Mouse (Mus musculus) cerebellum, adult 9-10 months (tissue): ENCODE results near the gene Ddx19b.

ENCODE experiments used
- DNase-seq: peaks from one replicate; pipeline ENCODE4 v3.0.0; 2022

The Ddx19b gene

DNA sequence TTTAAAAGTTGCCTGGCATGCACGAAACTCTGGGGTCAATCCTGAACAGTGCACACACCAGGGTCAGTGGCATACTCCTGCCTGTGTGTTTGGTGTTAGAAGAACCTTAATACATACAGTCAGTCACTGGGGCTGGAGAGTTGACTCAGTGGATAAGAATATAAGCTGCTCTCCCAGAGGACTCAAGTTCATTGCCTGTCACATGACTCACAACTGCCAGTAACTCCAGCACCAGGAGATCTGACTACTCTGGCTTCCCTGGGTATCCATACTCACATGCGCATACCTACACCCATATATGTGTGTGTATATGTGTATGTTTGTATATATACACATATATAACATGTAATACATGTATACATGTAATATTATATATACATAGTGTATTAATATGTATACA lies 68.5 kb downstream of the Ddx19b start:
- DNase-seq = peak; percentile 27

DNA sequence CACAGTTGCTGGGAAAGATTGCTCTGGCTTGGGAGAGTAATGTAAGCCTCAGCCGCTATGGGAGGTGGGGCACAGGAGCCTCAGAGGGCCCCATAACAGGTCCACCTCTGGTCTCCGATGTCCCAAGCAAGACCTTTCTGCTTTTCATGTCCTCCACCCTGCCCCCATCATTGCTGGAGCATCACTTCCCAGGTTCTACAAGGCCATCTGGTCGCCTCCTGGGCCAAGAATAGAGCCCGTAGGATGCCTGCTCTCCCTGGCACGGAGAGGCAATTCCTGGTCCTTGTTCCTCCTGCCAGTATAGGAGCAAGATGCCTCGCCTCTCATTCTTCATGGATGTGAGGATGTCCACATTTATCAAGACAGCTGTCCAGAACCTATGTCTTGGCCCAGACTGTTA lies 71.6 kb downstream of the Ddx19b start:
- DNase-seq = peak; percentile 97

DNA sequence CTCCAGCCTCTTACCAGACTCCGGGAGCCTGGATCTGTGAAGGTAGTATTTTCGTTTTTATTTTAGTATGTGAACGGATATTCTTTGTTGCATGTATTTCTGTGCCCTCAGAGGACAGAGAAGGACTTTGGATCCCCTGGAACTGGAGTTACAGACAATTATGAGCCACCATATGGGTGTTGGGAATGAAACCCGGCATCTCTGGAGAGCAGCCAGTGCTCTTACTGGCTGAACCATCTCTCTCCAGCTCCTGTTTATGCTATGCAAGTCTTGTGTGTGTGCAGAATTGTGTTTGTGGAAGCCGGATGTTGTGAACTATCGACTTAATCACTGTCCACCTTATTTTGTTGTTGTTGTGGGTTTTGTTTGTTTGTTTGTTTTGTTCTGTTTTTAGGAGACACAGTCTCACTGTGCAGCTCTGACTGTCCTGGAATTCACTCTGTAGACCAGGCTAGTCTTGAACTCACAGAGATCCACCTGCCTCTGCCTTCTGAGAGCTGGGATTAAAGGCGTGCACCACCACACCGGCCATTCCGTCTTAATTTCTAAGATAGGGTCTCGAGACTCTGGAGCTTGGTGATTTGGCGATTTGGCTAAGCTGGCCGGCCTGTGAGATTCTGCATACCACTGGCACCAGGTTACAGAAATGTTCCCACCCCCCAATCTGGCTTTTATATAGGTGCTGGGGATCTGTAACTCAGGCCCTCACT lies 72.3 kb downstream of the Ddx19b start:
- peak; percentile 96 for DNase-seq

DNA sequence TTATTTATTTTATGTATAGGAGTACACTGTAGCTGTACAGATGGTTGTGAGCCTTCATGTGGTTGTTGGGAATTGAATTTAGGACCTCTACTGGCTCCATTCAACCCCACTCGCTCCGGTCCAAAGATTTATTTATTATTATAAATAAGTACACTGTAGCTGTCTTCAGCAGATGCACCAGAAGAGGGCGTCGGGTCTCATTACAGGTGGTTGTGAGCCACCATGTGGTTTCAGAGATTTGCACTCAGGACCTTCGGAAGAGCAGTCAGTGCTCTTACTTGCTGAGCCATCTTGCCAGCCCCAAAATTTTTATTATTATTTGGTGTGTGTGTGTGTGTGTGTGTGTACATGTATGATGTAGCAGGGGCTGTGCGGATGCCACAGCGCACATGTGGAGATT lies 73.0 kb downstream of the Ddx19b start:
- peak; percentile 60 for DNase-seq

DNA sequence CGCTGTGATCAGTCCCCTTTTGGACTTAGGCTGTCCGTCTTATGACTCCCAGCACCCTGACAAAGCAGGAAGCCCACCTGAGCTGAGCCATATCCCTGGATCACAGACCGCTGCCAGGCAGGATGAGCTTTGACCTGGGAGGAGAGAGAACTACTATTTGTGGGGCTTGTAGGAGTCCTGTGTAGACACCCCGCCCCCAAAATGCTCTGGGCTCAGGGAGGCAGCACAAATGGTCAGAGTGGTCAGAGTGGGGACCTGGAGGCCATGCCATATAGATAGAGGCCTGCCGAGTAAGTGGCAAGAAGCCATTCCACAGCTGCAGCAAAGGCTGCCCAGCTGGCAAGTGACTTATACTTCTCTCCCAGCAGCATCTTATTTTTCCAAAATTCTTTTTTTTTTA lies 73.4 kb downstream of the Ddx19b start:
- peak; percentile 74 for DNase-seq

DNA sequence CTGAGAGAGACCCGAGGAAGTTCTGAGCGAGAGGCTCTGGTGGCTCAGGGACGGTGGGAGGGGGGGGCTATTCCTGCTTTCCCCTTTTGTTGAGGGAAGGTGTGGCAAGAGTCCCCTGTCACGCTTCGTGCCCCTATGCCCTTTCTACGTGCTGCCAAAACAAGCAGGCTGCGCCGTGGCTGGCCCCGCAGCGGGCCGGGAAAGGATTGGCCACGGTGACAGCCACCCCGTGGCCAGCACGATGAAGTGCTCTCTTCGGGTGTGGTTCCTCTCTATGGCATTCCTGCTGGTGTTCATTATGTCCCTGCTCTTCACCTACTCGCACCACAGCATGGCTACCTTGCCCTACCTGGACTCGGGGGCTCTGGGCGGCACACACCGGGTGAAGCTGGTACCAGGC lies 74.1 kb downstream of the Ddx19b start:
- DNase-seq = peak; percentile 84

DNA sequence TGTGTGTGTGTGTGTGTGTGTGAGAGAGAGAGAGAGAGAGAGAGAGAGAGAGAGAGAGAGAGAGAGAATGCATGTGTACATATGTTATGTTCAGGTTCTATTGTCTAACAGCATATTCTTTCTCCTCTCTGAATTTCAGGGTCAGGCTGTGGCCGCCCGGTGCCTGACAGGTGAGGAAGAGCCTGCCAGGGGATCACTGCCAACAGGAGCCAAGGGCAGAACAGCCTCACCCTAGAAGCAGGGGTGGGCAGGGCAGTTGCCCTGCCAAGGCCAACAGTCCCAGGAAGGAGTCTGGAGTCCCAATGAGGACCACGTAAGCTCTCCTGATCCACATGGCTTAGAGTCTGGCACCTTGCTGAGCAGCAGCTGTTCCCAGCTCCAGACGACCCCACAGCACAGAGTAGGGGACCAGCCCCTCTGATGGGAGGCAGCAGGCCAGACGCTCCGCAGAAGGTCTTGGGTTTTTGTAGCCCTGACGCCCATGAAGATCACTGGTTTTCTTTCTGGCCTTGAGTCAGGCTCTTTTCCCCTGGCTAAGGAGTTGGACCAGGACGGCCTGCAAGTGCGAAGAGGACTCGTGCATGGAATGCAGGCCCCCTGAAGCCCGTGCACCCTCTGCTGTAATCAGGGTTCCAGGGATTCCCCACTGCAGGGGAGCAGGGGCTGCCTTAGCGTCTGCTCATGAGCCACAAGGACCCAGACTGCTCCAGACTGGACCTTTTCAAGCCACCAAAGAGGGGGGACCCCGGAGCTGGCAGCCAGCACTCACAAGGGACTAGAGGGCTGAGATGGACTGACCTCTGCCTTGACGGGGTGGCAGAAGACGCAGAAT lies 74.7 kb downstream of the Ddx19b start:
- DNase-seq = peak; percentile 78

DNA sequence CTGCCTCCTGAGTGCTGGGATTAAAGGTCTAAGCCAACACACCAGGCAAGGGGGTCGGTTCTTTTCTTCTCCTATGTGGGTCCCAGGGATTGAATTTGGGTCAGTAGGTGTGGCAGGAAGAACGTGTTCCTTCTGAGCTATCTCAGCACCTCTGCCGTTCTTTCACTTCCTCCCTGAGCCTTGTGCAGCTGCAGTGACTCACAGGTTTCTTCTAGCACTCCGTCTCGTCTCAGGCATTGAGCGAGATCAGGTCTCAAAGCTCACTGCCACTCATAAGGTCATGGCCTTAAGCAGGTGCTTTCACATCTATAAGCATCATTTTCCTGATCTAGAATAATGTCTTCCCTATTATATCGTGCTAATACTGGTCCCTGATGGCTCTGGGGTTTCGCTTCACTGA lies 76.8 kb downstream of the Ddx19b start:
- DNase-seq = no peak
